Mouse (Mus musculus) adrenal gland, adult (tissue): ENCODE measurements around the gene Aldh1a7.
"Not testable (repeated sequence)": the region's sequence is repeated elsewhere in the genome, so short reads cannot be mapped to it uniquely, and the experiment has no call there.

Experiments used
- DNase-seq, 2 experiments: peaks; one replicate each; pipeline ENCODE4 v3.0.0; 2022 to 2023; ENCODE audit warnings: low spot score in 1 of 2; ENCODE audit not compliant: inconsistent age in 2 of 2

Gene Aldh1a7

DNA sequence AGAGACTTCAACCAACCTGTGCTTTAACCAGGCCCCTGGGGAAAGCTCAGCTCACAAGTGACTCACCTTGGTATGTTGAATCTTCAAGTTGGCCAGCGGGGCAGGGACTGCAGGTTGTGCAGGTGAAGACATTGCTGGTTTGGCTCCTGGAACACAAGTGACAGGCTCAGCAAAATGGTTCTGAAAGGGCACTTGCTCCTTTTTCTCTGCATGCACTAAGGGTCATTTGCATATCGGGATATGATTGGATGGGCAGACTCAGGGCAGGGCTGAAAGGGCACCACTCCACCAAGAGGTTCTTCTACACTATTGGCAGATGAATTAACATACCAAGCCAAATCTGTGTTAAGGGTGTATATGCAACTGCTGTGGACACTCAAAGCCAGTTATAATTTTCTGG is at the start of gene Aldh1a7:
Gene Aldh1a7, minus strand, starts transcription at position 182 of the 400 bp plus-strand sequence.
- DNase-seq, result peak; percentile 20 to 33

DNA sequence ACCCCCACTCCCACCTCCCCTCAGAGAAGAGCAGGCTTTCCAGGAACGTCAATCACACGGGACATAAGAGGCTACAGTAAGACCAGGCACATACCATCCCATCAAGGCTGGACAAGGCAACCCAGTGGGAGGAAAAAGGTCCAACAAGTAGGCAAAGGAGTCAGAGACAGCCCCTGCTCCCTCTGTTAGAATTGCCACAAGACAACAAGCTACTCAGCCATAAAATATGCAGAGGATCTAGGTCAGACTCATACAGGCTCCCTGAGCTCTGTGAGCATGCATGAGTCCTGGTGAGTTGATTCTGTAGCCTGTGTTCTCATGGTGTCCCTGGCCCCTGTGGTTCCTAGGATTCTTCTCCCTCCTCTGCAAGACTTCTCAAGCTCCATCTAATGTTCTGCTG is 48.3 kb upstream of the Aldh1a7 start:
- DNase-seq, result no peak

DNA sequence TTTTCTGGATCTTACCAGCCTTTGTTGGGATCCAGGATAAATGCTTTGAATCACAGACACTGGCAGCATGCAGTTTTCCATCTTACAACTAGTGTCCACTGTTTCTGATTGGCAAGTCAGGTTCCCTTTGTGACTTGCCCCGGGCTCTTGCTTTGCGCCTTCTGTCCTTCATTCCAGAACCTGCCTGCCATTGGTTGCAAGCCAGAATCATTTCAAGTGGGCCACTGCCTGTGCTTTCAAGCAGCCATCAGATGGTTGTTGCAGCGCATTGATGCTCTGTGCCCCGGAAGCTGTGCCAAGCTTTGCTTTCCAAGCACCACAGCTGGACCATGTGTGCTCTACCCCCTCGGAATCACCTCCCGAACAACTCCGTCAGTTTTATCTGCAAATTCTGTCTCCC is 46.6 kb upstream of the Aldh1a7 start:
- no peak for DNase-seq

DNA sequence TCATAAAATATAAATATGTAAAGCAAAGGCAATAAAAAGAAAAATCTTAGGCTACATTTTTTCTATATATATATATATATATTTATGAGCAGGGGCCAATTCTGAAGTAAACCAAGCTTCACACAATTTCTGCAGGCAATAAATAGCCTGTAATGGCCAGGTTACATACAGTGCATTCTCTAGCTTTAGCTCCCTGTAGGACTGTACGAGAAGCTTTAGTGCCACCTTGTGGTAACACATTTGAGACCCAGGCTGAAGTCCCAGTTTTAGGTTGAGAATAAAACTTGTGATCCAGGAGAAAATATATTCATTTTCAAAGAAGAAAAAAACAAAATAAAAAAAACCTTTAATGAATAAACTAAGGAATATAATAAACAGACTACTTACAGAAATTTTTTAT is 36.9 kb upstream of the Aldh1a7 start:
- peak; percentile 6 to 53 for DNase-seq

DNA sequence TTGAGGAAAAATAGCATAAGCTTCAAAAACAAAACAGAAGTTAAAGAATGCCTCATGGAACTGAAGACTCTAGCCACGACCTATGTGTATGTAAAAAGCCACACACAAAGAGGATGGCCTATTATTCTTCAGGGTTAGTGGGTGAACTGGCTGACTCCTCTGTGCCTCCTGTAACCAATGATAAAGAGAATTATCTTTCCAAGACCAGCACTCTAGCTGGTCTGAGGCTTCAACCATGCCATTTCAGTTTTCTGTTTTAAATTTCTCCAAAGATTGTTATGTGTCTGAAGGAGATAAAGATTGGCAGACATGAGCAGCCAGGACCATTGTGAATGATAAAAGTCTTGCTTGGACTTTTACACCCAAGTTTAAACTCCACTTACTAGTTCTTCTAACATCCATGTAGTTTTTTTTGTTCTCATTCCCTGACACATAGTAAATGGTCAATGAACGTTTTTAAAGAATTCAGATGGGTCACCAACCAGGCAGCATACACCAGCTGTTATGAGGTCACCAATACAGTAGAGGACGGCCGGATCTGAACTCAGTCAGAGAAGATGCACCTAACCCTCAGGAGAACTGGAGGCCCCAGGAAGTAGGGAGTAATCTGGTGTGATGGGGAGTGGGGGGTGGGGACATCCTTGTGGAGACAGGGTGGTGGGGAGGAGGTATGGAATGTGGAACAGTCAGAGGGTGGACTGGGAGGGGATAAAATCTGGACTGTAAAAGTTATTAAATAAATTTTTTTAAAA is 34.5 kb upstream of the Aldh1a7 start:
- no peak for DNase-seq

DNA sequence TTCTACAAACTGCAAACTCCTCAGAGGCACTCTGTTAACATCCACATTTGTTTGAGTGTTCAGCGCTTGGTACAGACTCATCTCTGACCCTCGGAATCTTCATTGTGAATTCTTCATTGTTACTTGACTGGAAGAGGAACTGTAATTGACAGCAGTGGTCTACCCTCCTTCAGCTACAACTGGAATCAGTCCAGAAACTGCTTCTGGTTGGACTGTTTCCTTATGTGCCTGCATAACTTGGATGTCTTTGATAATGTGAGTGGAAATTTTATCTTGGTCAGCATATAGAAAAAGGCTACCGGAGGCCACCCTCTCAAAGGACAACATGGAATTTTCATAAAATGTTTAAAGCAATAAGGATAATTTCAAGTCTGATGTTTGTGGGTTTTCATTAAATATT is 33.8 kb upstream of the Aldh1a7 start:
- DNase-seq, result no peak

DNA sequence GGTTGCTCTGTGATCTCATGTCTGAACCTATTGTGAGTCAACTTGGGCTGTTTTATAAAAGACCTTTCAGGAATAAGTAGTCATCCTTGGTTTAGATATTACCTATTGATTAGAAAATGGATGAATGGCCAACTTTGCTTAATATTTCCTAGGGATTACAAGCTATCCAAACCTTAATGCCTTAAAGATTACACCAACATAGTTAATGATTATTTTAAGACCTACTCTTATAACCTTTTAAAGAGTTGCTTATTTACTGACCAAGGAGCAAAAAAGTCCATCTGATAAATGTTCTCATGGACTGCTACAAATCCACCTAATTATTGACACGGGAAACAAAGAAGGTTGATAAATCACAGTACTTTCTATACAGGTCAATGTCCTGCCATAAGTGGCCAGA is 17.3 kb upstream of the Aldh1a7 start:
- no peak for DNase-seq

DNA sequence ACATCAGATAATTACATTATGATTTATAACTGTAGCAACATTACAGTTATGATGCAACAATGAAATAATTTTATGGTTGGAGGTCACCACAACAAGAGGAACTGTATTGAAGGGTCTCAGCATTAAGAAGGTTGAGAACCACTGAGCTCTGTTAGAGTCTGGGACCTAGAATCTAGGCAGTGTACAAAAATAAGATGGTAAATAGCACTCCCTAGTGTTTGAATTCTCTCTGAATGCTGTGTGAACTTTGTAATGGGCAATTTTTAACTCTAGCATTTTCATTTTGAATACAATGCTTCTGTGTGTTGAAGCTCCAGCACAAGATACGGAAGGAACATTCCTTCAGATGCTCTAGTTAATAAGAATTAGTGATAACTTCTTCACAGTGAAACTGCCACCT is 916 bp upstream of the Aldh1a7 start:
- DNase-seq, result peak in 1 of 2 experiments; percentile 20

DNA sequence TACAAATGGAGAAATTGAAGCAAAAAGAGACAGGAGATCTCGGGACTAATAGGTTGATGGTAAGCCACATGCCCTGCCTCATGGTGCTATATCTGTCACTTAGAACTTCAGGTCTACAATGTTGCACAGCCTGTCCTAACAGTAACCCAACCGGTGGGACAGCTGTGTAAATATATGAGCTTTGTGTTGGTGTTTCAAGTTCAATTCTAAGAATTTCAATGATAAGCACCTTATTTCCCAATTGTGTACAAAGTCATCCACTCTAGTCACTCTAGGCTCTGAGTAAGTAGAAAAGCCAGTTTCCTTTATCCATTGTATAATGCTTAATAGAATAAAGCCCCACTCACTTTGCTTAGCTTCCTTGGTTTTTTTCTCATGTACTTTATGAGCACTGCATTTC is 4.4 kb downstream of the Aldh1a7 start:
- no peak for DNase-seq

DNA sequence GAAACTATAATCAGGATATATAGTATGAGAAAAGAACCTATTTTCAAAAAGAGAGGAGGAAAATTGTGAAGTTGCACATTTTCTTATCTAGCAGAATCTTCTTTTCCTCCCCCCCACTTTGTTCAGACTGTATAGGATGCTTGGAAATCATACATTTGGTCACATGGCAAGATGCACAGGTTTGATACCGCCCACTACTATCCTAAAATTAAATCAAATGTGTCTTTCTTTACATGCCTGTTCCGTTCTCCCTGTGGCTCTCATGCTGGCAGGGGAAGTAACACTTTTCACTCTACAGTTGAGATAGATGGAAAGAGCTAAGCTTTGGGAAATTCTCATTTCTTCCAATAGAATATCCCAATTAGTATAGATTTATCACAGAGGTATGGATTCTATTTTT is 7.1 kb downstream of the Aldh1a7 start:
- DNase-seq, result no peak

DNA sequence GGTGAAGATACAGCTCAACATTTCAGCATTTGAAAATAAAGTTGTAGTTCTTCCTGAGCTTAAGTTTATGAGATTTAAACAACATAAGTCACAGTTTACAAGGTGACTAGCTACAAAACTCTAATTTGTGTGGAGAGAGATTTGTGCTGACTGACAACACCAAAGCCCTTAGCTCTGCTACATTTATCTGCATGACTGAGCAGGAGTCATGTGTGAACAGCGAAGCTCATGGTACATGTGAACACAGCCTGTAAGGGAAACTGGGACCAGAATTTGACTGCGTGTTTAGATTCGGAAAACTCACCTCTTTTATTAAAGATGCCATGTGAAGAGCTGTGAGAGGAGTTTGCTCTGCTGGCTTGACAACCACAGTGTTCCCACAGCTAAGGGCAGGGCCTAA is 11.7 kb downstream of the Aldh1a7 start:
- DNase-seq, result no peak

DNA sequence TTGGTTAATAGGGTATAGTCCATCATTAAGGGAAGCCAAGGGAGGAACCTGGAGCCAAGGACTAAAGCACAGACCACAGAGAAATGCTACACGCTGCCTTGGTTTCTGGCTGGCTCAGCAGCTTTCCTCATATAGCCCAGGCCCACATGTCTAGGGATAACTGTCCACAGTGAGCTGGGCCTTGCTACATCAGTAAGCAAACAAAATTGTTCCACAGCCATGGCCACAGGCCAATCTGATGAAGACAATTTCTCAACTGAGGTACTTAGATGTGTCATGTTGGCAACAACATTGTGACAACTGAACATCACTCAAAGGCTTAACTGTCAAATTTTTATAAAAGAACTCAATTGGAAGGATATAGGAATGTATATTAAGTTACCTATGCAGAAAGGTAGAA is 12.3 kb downstream of the Aldh1a7 start:
- DNase-seq, result no peak

DNA sequence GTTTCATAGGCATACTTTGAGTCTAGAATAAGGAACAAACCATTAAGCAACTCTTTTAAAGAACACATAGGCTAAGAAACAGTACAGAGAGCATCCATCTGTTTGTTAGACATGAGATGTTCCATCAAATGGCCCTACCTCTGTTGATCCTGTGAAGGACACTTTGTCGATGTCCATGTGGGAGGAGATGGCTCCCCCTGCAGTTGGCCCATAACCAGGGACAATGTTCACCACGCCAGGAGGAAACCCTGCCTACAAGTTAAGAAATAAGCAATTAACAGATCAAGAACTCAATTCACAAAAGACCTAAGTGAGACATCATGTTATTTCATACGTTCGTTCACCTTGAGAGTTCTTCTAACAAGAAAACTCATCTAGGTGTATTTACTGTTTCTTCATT is 12.8 kb downstream of the Aldh1a7 start:
- no peak for DNase-seq

DNA sequence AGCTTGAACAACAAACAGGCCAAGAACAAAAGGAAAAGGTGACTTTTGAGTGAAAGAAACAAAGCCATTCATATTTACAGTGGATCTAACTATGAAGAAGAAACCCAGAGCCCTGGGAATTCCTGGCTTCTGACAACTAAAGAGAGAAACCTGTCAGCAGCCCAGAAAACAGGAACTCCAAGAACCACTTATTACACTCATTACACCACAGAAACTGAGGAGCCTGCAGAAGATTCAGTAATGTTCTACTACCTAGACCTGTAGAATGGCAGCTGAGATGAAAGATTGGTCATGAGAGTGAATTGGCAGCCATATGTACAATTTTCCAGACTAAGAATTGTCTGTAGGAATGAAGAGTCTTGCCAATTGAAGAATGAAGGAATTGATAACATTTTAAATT is 20.2 kb downstream of the Aldh1a7 start:
- DNase-seq, result no peak

DNA sequence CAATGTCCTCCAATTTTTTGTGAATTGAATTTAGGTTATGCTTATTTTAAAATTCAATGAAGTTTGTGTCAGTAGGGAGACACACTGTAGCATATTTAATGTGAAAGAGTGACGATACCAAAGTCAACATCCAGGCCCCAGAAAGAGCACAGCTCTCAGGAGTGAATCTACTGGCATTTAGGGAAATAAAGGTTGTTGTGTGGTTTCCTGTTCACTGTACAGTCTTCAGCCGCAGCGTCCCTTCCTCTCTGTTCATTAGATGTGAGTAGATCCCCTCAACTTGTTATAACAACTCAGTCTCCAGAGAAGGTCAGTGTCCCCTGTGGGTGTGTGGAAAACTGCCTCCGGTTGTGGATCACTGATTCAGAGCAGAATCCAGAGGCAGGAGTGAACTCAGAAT is 20.6 kb downstream of the Aldh1a7 start:
- no peak for DNase-seq

DNA sequence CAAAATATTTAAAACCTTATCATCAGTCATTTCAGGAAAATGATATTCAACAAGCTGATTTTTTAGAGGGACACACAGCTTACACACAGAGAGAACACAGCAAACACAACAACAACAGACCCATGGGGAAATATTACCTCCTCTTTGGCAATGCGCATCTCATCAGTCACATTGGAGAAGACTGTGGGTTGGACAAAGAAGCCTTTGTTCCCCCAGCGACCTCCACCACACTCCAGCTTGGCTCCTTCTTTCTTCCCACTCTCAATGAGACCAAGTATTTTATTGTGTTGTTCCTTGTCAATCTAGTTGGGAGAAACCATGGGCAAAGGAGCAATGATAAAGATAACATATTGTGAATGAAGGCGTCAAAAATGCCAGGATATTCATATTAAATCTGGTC is 25.3 kb downstream of the Aldh1a7 start:
- no peak for DNase-seq

DNA sequence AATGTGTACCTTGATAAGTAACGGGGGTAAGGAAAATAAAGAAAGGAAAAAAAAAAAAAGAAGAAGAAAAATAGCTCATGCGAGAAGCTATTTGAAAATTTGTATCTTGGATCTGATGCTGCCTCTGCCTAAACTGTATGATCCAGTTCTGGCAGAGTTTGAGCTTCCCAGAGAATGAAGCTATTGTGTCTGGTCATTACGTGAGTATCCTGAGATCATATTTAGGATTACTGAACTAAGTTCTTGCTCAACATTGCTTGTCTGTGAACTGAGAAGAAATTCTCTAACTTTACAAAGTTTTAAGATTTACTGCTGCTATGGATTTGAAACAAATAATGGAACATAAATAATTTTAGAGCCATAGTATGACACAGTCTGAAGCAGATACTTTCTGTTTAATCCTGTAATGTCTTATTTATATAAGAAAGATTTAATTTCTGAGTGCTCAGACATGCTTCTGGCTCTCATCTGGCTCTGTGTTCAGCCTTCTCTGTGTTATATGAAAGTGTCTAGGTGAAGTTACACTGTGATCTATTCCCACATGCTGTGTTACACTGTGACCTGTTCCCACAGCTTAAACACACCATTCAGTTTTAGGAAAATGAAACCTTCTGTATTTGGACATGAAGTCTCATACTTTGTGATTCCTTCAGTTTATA is 49.5 kb downstream of the Aldh1a7 start:
- DNase-seq, result no peak

DNA sequence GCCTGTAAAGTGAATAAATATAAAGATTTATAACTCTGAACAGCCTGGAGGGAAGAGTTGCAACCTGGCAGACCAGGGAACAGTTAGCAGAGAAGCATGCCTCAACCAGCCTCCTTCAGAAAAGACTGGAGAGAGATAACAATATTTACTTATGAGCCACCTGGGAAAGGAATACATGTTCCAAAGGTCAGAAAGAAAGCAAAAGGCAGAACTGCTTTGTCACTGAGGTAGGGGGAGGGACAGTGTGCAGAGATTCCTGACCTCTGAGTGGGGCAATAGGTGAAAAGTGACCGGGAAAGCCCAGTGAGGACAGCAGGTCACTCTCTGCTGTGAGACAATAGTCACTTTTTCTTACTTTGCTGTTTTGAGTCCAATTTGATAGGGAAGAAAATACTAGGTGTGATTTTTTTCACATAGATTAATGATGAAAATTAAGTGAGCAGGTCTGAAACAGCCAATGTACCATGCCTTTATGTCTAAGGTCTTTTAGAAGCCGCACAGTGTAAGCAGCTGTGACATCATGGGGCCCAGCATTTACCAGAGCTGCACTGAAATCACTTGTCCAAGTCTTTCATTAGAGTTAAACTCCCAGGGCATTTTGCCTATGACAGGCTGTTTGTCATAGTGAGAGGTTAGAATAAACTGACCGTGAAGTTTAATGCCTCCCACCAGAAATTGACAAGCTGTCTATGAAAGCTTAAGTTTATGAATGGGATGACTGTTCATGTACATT is 73.1 kb downstream of the Aldh1a7 start:
- DNase-seq, result no peak

DNA sequence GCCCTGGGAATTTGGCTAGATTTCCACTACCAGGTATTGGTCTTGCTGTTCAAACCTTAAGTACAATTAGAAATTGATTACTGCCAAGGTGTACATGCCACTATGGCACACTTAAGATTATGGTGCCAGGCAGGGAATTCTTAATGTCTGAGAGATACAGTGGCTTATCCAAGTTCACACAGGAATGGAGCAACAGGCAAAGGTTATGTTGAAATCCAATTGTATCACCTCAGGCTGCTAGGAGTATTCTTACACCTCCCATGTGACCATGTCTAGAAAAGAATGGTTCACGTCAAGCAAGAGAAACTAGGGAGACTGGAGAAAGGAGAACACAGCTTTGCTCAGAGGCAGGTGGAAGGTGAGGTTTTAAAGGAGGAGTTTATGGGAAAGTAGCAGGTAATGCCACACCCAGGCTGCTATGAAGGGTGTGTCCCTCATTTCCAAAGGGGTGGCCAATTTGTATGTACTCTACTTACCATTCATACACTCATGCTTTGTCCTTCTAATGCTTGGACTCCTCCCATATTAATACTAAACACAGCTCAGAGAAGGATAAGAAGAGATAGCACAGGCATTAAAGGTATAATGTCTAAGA is 74.2 kb downstream of the Aldh1a7 start:
- DNase-seq, result no peak

DNA sequence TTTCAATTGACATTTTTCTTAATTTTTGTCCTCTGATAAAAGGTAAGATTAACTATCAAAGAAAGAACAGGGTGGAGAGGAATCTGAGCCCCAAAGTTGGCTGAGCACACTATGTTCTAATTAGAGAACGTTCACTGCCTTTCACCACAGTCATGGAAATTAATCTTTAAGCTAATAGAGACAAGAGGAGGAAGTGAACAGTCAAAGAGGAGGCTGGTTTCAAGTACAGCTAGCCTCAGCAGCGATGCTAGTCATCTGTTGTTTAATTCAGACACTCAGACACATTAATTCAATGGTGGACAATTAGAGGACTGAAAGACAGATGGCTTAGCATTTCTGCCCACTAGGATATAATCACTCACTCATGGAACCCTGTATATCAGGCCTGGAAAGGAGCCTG is 77.4 kb downstream of the Aldh1a7 start:
- DNase-seq, result no peak

DNA sequence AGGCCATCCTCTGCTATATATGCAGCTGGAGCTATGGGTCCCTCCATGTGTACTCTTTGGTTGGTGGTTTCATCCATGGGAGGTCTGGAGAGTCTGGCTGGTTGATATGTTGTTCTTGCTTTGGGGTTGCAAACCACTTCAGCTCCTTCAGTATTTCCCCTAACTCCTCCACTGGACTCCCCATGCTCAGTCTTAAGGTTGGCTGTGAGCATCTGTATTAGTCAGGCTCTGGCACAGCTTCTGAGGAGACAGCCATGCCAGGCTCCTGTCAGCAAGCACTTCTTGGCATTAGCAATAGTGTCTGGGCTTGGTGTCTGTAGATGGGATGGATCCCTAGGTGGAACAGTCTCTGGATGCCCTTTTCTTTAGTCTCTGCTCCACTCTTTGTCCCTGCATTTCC is 79.9 kb downstream of the Aldh1a7 start:
- DNase-seq, result not testable (repeated sequence)

DNA sequence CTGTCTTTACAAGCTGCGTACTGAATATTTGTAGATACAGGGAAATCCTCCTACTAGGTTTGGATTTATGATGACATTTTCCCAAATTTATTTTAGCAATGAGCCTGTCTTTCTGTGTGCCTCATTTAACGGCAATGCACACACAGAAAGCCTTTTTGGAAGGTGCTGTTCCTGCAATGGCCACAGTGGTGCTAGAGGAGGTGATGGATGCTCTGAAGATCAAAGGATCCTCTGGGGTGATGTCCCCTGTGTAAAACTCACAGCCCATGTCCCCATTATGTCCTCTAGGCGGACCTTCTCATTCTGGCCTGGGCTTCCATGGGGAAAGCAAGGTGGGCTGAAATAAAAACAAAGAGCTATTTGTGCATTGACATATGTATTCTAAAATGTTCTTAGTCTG is 83.0 kb downstream of the Aldh1a7 start:
- DNase-seq, result no peak
